Mouse (Mus musculus) hindbrain, embryonic 14.5 days (tissue): ENCODE results near the gene Tpbgl. TPM values are rescaled to one million over a fixed set of nuclear protein-coding genes. Genes with fewer than 3 reads are reported as not detected.

ENCODE experiments used
- ATAC-seq: fragments of 200-750 bp; cut with Nextera tagmentation; 2 replicates; pipeline ENCODE4 v1.8.0; 2017; ENCODE audit warnings: moderate number of reproducible peaks, mild to moderate bottlenecking, moderate TSS enrichment, moderate library complexity; ENCODE audit not compliant: low FRiP score
- DNase-seq: peaks from one replicate; pipeline ENCODE4 v3.0.0-alpha.2; 2015; ENCODE audit warnings: low spot score
- H3K27ac ChIP-seq: fragments of 300-500 bp; sonication (generic); 2 replicates; pipeline ENCODE4 v1.5.1; 2014; ENCODE audit warnings: mild to moderate bottlenecking, moderate library complexity
- H3K27me3 ChIP-seq: fragments of 300-500 bp; sonication (generic); 2 replicates; pipeline ENCODE4 v1.6.1; 2014; ENCODE audit warnings: mild to moderate bottlenecking, low read length, mixed read lengths; ENCODE audit not compliant: control insufficient read depth, insufficient read depth
- H3K36me3 ChIP-seq: fragments of 300-500 bp; sonication (generic); replicated peaks from 2 replicates; pipeline ENCODE4 v1.6.1; 2014; ENCODE audit not compliant: control insufficient read depth, insufficient read depth
- H3K4me1 ChIP-seq: fragments of 300-500 bp; sonication (generic); replicated peaks from 2 replicates; pipeline ENCODE4 v1.6.1; 2014; ENCODE audit warnings: antibody characterized with exemption, low read length, mixed read lengths; ENCODE audit not compliant: control insufficient read depth, insufficient read depth
- H3K4me2 ChIP-seq: fragments of 300-500 bp; sonication (generic); replicated peaks from 2 replicates; pipeline ENCODE4 v1.6.1; 2014; ENCODE audit warnings: mild to moderate bottlenecking, moderate library complexity
- H3K4me3 ChIP-seq: fragments of 300-500 bp; sonication (generic); replicated peaks from 2 replicates; pipeline ENCODE4 v1.5.1; 2014; ENCODE audit warnings: mild to moderate bottlenecking, low read length
- H3K9ac ChIP-seq: fragments of 300-500 bp; sonication (generic); 2 replicates; pipeline ENCODE4 v1.6.1; 2014
- H3K9me3 ChIP-seq: fragments of 300-500 bp; sonication (generic); 2 replicates; pipeline ENCODE4 v1.6.1; 2016; ENCODE audit warnings: low read length; ENCODE audit not compliant: control insufficient read depth
- WGBS: fragments of 180-500 bp; shearing (Covaris S2); extraction: QIAGEN DNeasy Blood & Tissue Kit; methylation state at CpG from one replicate; pipeline ENCODE4 v1.1.7; 2014; 5-methylcytosine and 5-hydroxymethylcytosine counted together
- polyA plus RNA-seq: library from polyadenylated mRNA; unstranded; fragments of >200 nt; fragmentation: Nextera tagmentation; extraction: Ambion mirVana; gene quantifications from 2 replicates; pipeline ENCODE4 v1.2.1, GENCODE M21; 2014

The Tpbgl gene
- polyA plus RNA-seq, result 1.7 and 2.5 TPM in 2 replicates

DNA sequence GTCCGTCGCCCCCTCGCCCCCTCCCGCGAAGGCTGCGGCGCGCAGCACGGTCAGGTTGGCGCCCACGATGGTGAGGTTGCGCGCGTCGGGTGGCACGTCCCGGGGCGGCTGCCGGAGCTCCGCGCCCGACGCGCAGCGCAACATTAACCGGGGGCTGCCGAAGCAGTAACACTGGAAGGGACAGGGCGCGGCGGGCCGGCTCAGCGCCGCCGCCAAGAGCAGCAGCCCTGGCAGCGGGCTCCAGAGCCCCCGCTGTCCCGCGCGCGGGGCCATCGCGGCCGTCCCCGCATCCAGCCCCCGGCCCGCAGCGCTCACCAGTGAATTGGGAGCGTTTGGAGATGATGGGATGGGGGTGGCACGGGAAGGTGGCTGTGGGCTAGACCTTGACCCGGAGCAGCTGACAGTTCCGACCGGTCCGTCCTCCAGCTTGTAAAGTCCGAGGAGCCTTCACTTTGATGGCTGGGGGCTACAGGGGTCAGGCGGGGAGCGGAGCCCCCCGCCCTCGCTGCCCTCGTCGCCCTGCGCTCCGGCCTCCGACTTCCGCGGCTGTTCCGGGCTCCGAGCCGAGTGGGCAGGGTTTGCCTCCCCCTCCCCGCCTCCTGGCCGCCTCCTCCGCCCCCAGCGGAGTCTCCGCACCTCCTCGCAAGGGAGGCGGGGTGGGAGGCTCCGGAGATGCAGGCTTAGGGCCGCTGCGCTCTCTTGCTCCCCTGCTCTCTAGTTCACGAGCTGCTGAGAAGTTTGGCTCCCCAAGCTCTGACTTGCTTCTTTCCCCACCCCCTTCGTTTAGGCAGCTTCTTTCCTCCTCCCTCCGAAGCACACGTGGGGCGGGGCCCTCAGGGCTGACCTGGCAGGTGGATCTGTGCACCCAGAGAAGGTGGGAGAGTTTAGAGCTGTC is at the start of gene Tpbgl:
Gene Tpbgl (minus strand): TSS at position 728 of the 895 bp plus-strand sequence.
- Histone ChIP-seq H3K4me1 (peaks cover 15% of the 10 kb centered on the region), H3K4me3 (peak within 1 kb of the TSS; percentile 49), H3K36me3 (no peaks in the 10 kb centered on the region), H3K9ac (peak within 1 kb of the TSS; percentile 62), H3K27ac (no peak within 1 kb of the TSS), H3K9me3 (no peaks in the 10 kb centered on the region), H3K27me3 (peaks cover 32% of the 10 kb centered on the region), H3K4me2 (peak within 1 kb of the TSS; percentile 83)
- ATAC-seq, result peak; percentile 1; the same call in 1 of the 2 replicates
- DNase-seq, result no peak
- WGBS, result under 1% methylated on average over 79 of the region's 83 CpGs

GRCm38 (mm10) chr7:99674890-99675289 is 48.0 kb upstream of the Tpbgl start:
- no peak for DNase-seq
- WGBS, result 86% methylated on average over 3 of the region's 3 CpGs
- H3K4me1 ChIP-seq, result no peaks in the 10 kb centered on the region

DNA sequence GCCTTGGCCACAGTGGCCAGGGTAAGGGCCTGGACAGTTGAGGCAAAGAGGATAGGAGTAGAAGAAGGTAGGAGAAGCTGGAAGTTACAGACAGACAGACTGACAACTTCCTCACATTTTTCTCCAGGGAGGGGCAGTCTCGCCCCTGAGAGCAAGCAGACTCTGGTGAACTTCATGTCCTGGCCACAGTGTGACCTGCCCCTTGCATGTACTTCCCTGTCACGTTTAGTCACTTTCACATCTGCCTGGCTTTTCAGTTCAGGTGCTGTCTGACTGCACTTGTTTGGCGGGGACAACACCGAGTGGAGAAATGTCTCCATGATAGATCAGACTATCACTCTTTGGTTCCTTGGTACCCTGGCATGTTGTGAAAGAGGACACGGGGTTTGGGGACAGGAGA is 47.3 kb upstream of the Tpbgl start:
- H3K4me2 ChIP-seq, result no peak overlapping the region
- DNase-seq, result no peak
- H3K4me3 ChIP-seq, result no peak overlapping the region
- H3K4me1 ChIP-seq, result peaks cover 3% of the 10 kb centered on the region; the same call in 1 of the 2 replicates
- H3K27me3 ChIP-seq, result no peaks in the 10 kb centered on the region
- no peak overlapping the region for H3K27ac ChIP-seq
- ATAC-seq, result no peak
- 87% methylated on average over 5 of the region's 5 CpGs for WGBS
- no peak overlapping the region for H3K9ac ChIP-seq
- H3K9me3 ChIP-seq, result no peaks in the 10 kb centered on the region
- no peaks in the 10 kb centered on the region for H3K36me3 ChIP-seq

More at GRCm38 (mm10) chr7:99674890-99675289, 48.0 kb upstream of the Tpbgl start:
- Histone ChIP-seq H3K9me3 (no peaks in the 10 kb centered on the region), H3K36me3 (no peaks in the 10 kb centered on the region), H3K27me3 (no peaks in the 10 kb centered on the region), H3K4me2 (no peak overlapping the region), H3K4me3 (no peak overlapping the region), H3K9ac (no peak overlapping the region), H3K27ac (no peak overlapping the region)
- no peak for ATAC-seq

DNA sequence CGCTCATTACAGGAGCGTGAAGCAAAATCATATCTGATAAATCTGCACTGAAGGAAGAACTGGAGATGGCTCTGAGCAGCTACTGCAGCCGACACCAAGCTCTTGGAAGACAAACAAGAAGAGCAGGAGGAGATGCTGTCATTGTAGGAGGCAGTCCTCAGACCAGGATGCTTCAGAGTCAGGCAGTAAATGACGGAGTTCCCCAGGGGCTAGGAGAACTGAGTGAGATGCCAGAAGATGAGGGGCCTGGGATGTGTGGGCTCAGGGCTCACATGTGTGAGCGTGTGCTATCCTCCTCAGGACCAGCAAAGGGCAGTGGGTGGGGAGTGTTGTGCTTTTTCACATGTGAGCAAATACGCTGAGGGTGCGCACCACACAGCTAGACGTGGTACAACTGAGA is 46.3 kb upstream of the Tpbgl start:
- Histone ChIP-seq H3K4me2 (no peak overlapping the region), H3K4me1 (peaks cover 7% of the 10 kb centered on the region), H3K27ac (no peak overlapping the region), H3K27me3 (no peaks in the 10 kb centered on the region), H3K36me3 (no peaks in the 10 kb centered on the region), H3K4me3 (no peak overlapping the region), H3K9ac (no peak overlapping the region), H3K9me3 (no peaks in the 10 kb centered on the region)
- no peak for DNase-seq
- 70% methylated on average over 8 of the region's 8 CpGs for WGBS
- ATAC-seq, result no peak

GRCm38 (mm10) chr7:99671544-99672435 is 44.9 kb upstream of the Tpbgl start:
- H3K9me3 ChIP-seq, result no peaks in the 10 kb centered on the region
- H3K4me3 ChIP-seq, result no peak overlapping the region
- DNase-seq (no peak), ATAC-seq (no peak)
- no peak overlapping the region for H3K9ac ChIP-seq
- 83% methylated on average over 9 of the region's 9 CpGs for WGBS
- no peak overlapping the region for H3K4me2 ChIP-seq
- peaks cover 7% of the 10 kb centered on the region for H3K4me1 ChIP-seq
- H3K27ac ChIP-seq, result no peak overlapping the region
- no peaks in the 10 kb centered on the region for H3K27me3 ChIP-seq
- no peaks in the 10 kb centered on the region for H3K36me3 ChIP-seq

- 78% methylated on average over 4 of the region's 4 CpGs for WGBS
- Histone ChIP-seq H3K4me3 (no peak overlapping the region), H3K4me2 (no peak overlapping the region), H3K9me3 (no peaks in the 10 kb centered on the region), H3K27me3 (no peaks in the 10 kb centered on the region), H3K9ac (no peak overlapping the region), H3K4me1 (peaks cover 7% of the 10 kb centered on the region), H3K36me3 (no peaks in the 10 kb centered on the region), H3K27ac (no peak overlapping the region)
- ATAC-seq, result no peak
- no peak for DNase-seq
Observed at GRCm38 (mm10) chr7:99670915-99671314, 44.0 kb upstream of the Tpbgl start.

GRCm38 (mm10) chr7:99668802-99669201 is 41.9 kb upstream of the Tpbgl start:
- ATAC-seq (0 out of 2 replicates have a peak, but pooled peaks have one; percentile 39), DNase-seq (no peak)
- Histone ChIP-seq H3K4me1 (peaks cover 14% of the 10 kb centered on the region), H3K36me3 (no peaks in the 10 kb centered on the region), H3K27me3 (no peaks in the 10 kb centered on the region), H3K27ac (no peak overlapping the region), H3K9ac (no peak overlapping the region), H3K4me3 (no peak overlapping the region), H3K9me3 (no peaks in the 10 kb centered on the region), H3K4me2 (no peak overlapping the region)
- 27% methylated on average over 4 of the region's 4 CpGs for WGBS

- ATAC-seq, result no peak
- WGBS, result 88% methylated on average over 16 of the region's 16 CpGs
Observed at GRCm38 (mm10) chr7:99667096-99667495, 40.2 kb upstream of the Tpbgl start.

More at GRCm38 (mm10) chr7:99667096-99667495, 40.2 kb upstream of the Tpbgl start:
- H3K4me1 ChIP-seq, result peaks cover 14% of the 10 kb centered on the region
- no peak overlapping the region for H3K4me3 ChIP-seq
- no peak overlapping the region for H3K9ac ChIP-seq
- no peaks in the 10 kb centered on the region for H3K27me3 ChIP-seq
- no peaks in the 10 kb centered on the region for H3K36me3 ChIP-seq
- no peak overlapping the region for H3K27ac ChIP-seq
- H3K9me3 ChIP-seq, result no peaks in the 10 kb centered on the region
- DNase-seq, result no peak
- no peak overlapping the region for H3K4me2 ChIP-seq
